Mouse (Mus musculus) small intestine, adult 2 months (tissue): ENCODE data around the gene Acaca.

Experiments used
- CTCF ChIP-seq: fragments of 200-500 bp; IDR thresholded peaks from 2 replicates; pipeline ENCODE4 v1.5.1; 2012; ENCODE audit warnings: low read depth, mild to moderate bottlenecking, control low read depth, inconsistent platforms, low read length, moderate library complexity, mixed read lengths; ENCODE audit not compliant: insufficient replicate concordance, insufficient read length; ENCODE audit errors: extremely low read depth
- POLR2A ChIP-seq: fragments of 200-500 bp; IDR thresholded peaks from 2 replicates; pipeline ENCODE4 v1.6.1; 2012; ENCODE audit warnings: low read depth, mild to moderate bottlenecking, control low read depth, inconsistent platforms, low read length, moderate library complexity

DNA sequence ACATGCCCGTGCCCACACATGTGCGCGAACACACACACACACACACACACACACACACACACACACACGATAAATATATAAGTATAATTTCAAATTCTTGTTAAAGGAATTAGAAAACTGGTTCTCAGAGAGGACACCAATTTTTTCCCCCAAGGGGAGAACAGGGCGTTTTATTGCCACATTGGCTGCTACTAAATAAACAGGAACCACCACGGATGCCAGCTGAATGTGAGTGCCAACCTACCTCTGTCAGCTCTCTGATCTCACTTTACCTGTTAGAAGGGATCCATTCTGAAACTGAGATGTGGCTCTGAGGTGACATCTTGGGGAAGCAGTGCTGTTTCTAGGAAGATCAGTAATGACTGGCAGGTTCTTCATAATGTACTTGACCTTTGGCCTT lies 34.7 kb downstream of the Acaca start:
- TF ChIP-seq POLR2A: no peak
- TF ChIP-seq CTCF: no peak
